Mouse (Mus musculus) limb, embryonic 13.5 days (tissue): ENCODE measurements around the gene Bid. TPM values are rescaled to one million over a fixed set of nuclear protein-coding genes. Genes with fewer than 3 reads are reported as not detected.
A peak's percentile ranks its signal among the peaks of the same experiment; 100 is the strongest.
"Not testable (repeated sequence)": the region's sequence is repeated elsewhere in the genome, so short reads cannot be mapped to it uniquely, and the experiment has no call there.

Source experiments
- ATAC-seq: fragments of 200-750 bp; cut with Nextera tagmentation; 2 replicates; pipeline ENCODE4 v1.8.0; 2017; ENCODE audit warnings: low read depth, moderate number of reproducible peaks, moderate TSS enrichment; ENCODE audit not compliant: low FRiP score
- H3K27ac ChIP-seq: fragments of 300-500 bp; sonication (generic); 2 replicates; pipeline ENCODE4 v1.5.1; 2015; ENCODE audit warnings: inconsistent platforms, mild to moderate bottlenecking, moderate library complexity
- H3K27me3 ChIP-seq: fragments of 300-500 bp; sonication (generic); 2 replicates; pipeline ENCODE4 v1.6.1; 2015; ENCODE audit warnings: mild to moderate bottlenecking, inconsistent platforms
- H3K36me3 ChIP-seq: fragments of 300-500 bp; sonication (generic); 2 replicates; pipeline ENCODE4 v1.6.1; 2015; ENCODE audit warnings: inconsistent platforms, mild to moderate bottlenecking, moderate library complexity
- H3K4me1 ChIP-seq: fragments of 300-500 bp; sonication (generic); 2 replicates; pipeline ENCODE4 v1.6.1; 2015; ENCODE audit warnings: inconsistent platforms
- H3K4me2 ChIP-seq: fragments of 300-500 bp; sonication (generic); replicated peaks from 2 replicates; pipeline ENCODE4 v1.6.1; 2015; ENCODE audit warnings: inconsistent platforms, mild to moderate bottlenecking, moderate library complexity
- H3K4me3 ChIP-seq: fragments of 300-500 bp; sonication (generic); 2 replicates; pipeline ENCODE4 v1.5.1; 2015; ENCODE audit warnings: moderate library complexity, mild to moderate bottlenecking, inconsistent platforms
- H3K9ac ChIP-seq: fragments of 300-500 bp; sonication (generic); 2 replicates; pipeline ENCODE4 v1.6.1; 2015; ENCODE audit warnings: mild to moderate bottlenecking, inconsistent platforms
- H3K9me3 ChIP-seq: fragments of 300-500 bp; sonication (generic); 2 replicates; pipeline ENCODE4 v1.6.1; 2016; ENCODE audit warnings: inconsistent platforms
- WGBS: fragments of 180-500 bp; shearing (Covaris S2); methylation state at CpG from one replicate; pipeline ENCODE4 v1.1.7; 2015; 5-methylcytosine and 5-hydroxymethylcytosine counted together
- polyA plus RNA-seq: library from polyadenylated mRNA; unstranded; fragments of >200 nt; fragmentation: Nextera tagmentation; extraction: Ambion mirVana; gene quantifications from 2 replicates; pipeline ENCODE4 v1.2.1, GENCODE M21; 2015

The Bid gene
- polyA plus RNA-seq, 1 experiment from 2014 or later: 17.1 TPM

- peaks cover 4% of the 10 kb centered on the region; the same call in 1 of the 2 replicates for H3K4me1 ChIP-seq
- 74% methylated on average over 6 of the region's 6 CpGs for WGBS
These were observed 14.0 kb upstream of the Bid start for GRCm38 (mm10) chr6:120930450-120931306.

GRCm38 (mm10) chr6:120929421-120929820 is 12.8 kb upstream of the Bid start:
- no peak overlapping the region for H3K9ac ChIP-seq
- peaks cover 23% of the 10 kb centered on the region for H3K36me3 ChIP-seq
- no peak overlapping the region for H3K4me2 ChIP-seq
- H3K27ac ChIP-seq: no peak overlapping the region
- no peaks in the 10 kb centered on the region for H3K9me3 ChIP-seq
- peaks cover 4% of the 10 kb centered on the region; the same call in 1 of the 2 replicates for H3K4me1 ChIP-seq
- no peak for ATAC-seq
- no peak overlapping the region for H3K4me3 ChIP-seq
- WGBS: 33% methylated on average over 1 of the region's 1 CpGs
- H3K27me3 ChIP-seq: no peaks in the 10 kb centered on the region

More at GRCm38 (mm10) chr6:120930450-120931306, 14.0 kb upstream of the Bid start:
- no peak for ATAC-seq
- H3K4me3 ChIP-seq: no peak overlapping the region
- no peaks in the 10 kb centered on the region for H3K9me3 ChIP-seq
- no peak overlapping the region for H3K27ac ChIP-seq
- no peak overlapping the region for H3K9ac ChIP-seq
- H3K36me3 ChIP-seq: peaks cover 30% of the 10 kb centered on the region
- no peak overlapping the region for H3K4me2 ChIP-seq
- no peaks in the 10 kb centered on the region for H3K27me3 ChIP-seq

GRCm38 (mm10) chr6:120927765-120928164 is 11.1 kb upstream of the Bid start:
- no peak overlapping the region for H3K9ac ChIP-seq
- ATAC-seq: no peak
- no peaks in the 10 kb centered on the region for H3K27me3 ChIP-seq
- H3K27ac ChIP-seq: no peak overlapping the region
- no peaks in the 10 kb centered on the region for H3K9me3 ChIP-seq
- 70% methylated on average over 3 of the region's 3 CpGs for WGBS
- no peak overlapping the region for H3K4me2 ChIP-seq
- H3K4me3 ChIP-seq: no peak overlapping the region
- peaks cover 4% of the 10 kb centered on the region; the same call in 1 of the 2 replicates for H3K4me1 ChIP-seq
- H3K36me3 ChIP-seq: peaks cover 13% of the 10 kb centered on the region

GRCm38 (mm10) chr6:120926880-120927279 is 10.2 kb upstream of the Bid start:
- H3K9ac ChIP-seq: no peak overlapping the region
- H3K4me3 ChIP-seq: no peak overlapping the region
- no peaks in the 10 kb centered on the region for H3K27me3 ChIP-seq
- no peak for ATAC-seq
- H3K27ac ChIP-seq: no peak overlapping the region
- no peak overlapping the region for H3K4me2 ChIP-seq
- H3K4me1 ChIP-seq: peaks cover 4% of the 10 kb centered on the region; the same call in 1 of the 2 replicates
- H3K9me3 ChIP-seq: peaks cover 3% of the 10 kb centered on the region; the same call in 1 of the 2 replicates
- H3K36me3 ChIP-seq: peaks cover 4% of the 10 kb centered on the region; the same call in 1 of the 2 replicates
- WGBS: 35% methylated on average over 2 of the region's 2 CpGs

GRCm38 (mm10) chr6:120924791-120925321 is 8.2 kb upstream of the Bid start:
- 81% methylated on average over 2 of the region's 2 CpGs for WGBS
- not testable (repeated sequence) for H3K4me3 ChIP-seq, ATAC-seq, H3K27me3 ChIP-seq, H3K36me3 ChIP-seq, H3K27ac ChIP-seq, H3K4me2 ChIP-seq, H3K9me3 ChIP-seq, H3K4me1 ChIP-seq, H3K9ac ChIP-seq

GRCm38 (mm10) chr6:120917975-120918374 is 1.3 kb upstream of the Bid start:
- no peak for ATAC-seq
- H3K4me2 ChIP-seq: no peak overlapping the region
- H3K27me3 ChIP-seq: peaks cover 17% of the 10 kb centered on the region
- H3K36me3 ChIP-seq: no peaks in the 10 kb centered on the region
- no peak overlapping the region for H3K4me3 ChIP-seq
- 30% methylated on average over 3 of the region's 3 CpGs for WGBS
- H3K27ac ChIP-seq: no peak overlapping the region
- peaks cover 3% of the 10 kb centered on the region; the same call in 1 of the 2 replicates for H3K9me3 ChIP-seq
- H3K4me1 ChIP-seq: peaks cover 12% of the 10 kb centered on the region
- no peak overlapping the region for H3K9ac ChIP-seq

- Histone ChIP-seq H3K4me2 (peak overlapping the region; percentile 96), H3K4me1 (peaks cover 12% of the 10 kb centered on the region), H3K27me3 (peaks cover 17% of the 10 kb centered on the region), H3K4me3 (peak overlapping the region; percentile 68), H3K9ac (peak overlapping the region; percentile 72)
- not testable (repeated sequence) for H3K36me3 ChIP-seq, H3K27ac ChIP-seq, H3K9me3 ChIP-seq, ATAC-seq
- WGBS: 22% methylated on average over 12 of the region's 14 CpGs
These were observed 574 bp upstream of the Bid start for GRCm38 (mm10) chr6:120916972-120917881.

GRCm38 (mm10) chr6:120915649-120915975 is 1.0 kb downstream of the Bid start:
- H3K27ac ChIP-seq: no peak overlapping the region
- H3K4me3 ChIP-seq: peak overlapping the region; percentile 68
- peaks cover 12% of the 10 kb centered on the region for H3K4me1 ChIP-seq
- ATAC-seq: no peak
- H3K36me3 ChIP-seq: no peaks in the 10 kb centered on the region
- H3K9ac ChIP-seq: no peak overlapping the region
- no peaks in the 10 kb centered on the region for H3K9me3 ChIP-seq
- 25% methylated on average over 2 of the region's 2 CpGs for WGBS
- peak overlapping the region; percentile 96 for H3K4me2 ChIP-seq
- H3K27me3 ChIP-seq: peaks cover 17% of the 10 kb centered on the region

- Histone ChIP-seq H3K4me3 (no peak overlapping the region), H3K27ac (no peak overlapping the region), H3K36me3 (no peaks in the 10 kb centered on the region), H3K4me2 (peak overlapping the region; percentile 96), H3K27me3 (peaks cover 17% of the 10 kb centered on the region), H3K9ac (no peak overlapping the region), H3K9me3 (no peaks in the 10 kb centered on the region), H3K4me1 (peaks cover 12% of the 10 kb centered on the region)
- no peak for ATAC-seq
- WGBS: 43% methylated on average over 9 of the region's 9 CpGs
These were observed 1.6 kb downstream of the Bid start for GRCm38 (mm10) chr6:120914911-120915648.

- H3K4me3 ChIP-seq: no peak overlapping the region
- H3K9me3 ChIP-seq: no peaks in the 10 kb centered on the region
- no peaks in the 10 kb centered on the region for H3K36me3 ChIP-seq
- WGBS: 82% methylated on average over 4 of the region's 4 CpGs
- no peak for ATAC-seq
- no peak overlapping the region for H3K9ac ChIP-seq
- peaks cover 12% of the 10 kb centered on the region for H3K4me1 ChIP-seq
- H3K4me2 ChIP-seq: no peak overlapping the region
- H3K27ac ChIP-seq: no peak overlapping the region
- H3K27me3 ChIP-seq: peaks cover 17% of the 10 kb centered on the region
These were observed 2.1 kb downstream of the Bid start for GRCm38 (mm10) chr6:120914533-120914910.

GRCm38 (mm10) chr6:120913783-120914182 is 2.9 kb downstream of the Bid start:
- no peaks in the 10 kb centered on the region for H3K9me3 ChIP-seq
- WGBS: 76% methylated on average over 8 of the region's 8 CpGs
- H3K36me3 ChIP-seq: no peaks in the 10 kb centered on the region
- H3K27me3 ChIP-seq: peaks cover 17% of the 10 kb centered on the region
- H3K4me1 ChIP-seq: peaks cover 12% of the 10 kb centered on the region
- H3K4me3 ChIP-seq: no peak overlapping the region
- H3K9ac ChIP-seq: no peak overlapping the region
- ATAC-seq: no peak
- H3K4me2 ChIP-seq: no peak overlapping the region
- no peak overlapping the region for H3K27ac ChIP-seq
